Mouse (Mus musculus): Measurements from ENCODE around the gene Zfp566. TPM values are rescaled to one million over a fixed set of nuclear protein-coding genes. Genes with fewer than 3 reads are reported as not detected.
"Not testable (repeated sequence)": the region's sequence is repeated elsewhere in the genome, so short reads cannot be mapped to it uniquely, and the experiment has no call there.

Zfp566 gene
- polyA plus RNA-seq (2016; fragmentation: Nextera tagmentation; extraction: Ambion mirVana): 13.6 and 16.3 TPM in 2 replicates

DNA sequence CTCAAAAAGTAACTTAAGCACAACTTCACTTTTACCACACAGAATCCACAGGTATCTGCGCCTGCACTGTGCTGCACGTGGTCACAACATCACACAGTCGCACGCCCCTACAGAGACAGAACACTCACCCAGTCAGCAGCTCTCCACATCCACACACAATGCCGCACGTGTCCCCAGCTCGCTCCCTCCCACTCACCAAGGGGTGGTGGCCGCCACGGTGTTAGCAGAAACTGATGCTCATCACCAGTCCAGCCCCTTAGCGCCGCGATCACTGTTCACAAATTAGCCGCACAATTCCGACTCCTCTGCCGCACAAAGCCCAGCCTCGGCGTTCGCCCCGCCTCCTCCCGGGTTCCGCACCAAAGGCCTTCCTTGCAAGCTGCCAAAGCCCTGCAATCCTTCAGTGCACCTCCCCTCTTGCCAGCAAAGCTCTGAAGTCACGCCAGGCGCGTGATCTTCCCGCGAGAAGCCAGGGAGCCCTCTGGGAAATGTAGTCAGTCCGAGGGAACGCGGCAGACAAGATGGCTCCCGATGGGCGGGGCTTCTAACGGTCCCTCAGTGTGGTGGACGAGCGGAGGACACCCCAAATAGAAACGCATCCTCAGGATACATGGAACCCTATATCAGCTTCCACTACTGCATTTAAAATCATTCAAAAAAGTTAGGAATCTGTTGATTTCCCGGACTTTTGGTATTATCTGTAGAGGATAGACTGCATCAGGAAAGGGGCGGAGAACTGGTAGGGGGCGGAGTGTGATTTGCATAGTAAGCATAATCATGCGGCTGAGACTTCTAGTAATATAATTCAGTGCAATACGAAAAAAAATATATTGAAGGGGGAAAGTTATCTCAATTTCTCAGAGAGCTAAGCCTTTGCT, at the start of gene Zfp566, which contains the start of gene Gm26920:
TSS of gene Zfp566 (minus strand) at position 436 of the 878 bp plus-strand sequence.
TSS of gene Gm26920 (minus strand) at position 319 of the 878 bp plus-strand sequence.
- H3K36me3 ChIP-seq: peaks cover 18% of the 10 kb centered on the region
- peak within 1 kb of the TSS; percentile 68 for H3K9ac ChIP-seq (replicated peaks)
- WGBS: under 1% methylated on average over 40 of the region's 40 CpGs
- no peaks in the 10 kb centered on the region for H3K27me3 ChIP-seq
- H3K4me3 ChIP-seq: peak within 1 kb of the TSS; percentile 63
- peaks cover 30% of the 10 kb centered on the region for H3K4me1 ChIP-seq
- peak within 1 kb of the TSS; percentile 86 for H3K27ac ChIP-seq (replicated peaks)
- H3K9me3 ChIP-seq: no peaks in the 10 kb centered on the region
- H3K4me2 ChIP-seq (replicated peaks): peak within 1 kb of the TSS; percentile 62
- peak; percentile 91 for ATAC-seq (ENCODE audit: low FRiP score, low read depth)

DNA sequence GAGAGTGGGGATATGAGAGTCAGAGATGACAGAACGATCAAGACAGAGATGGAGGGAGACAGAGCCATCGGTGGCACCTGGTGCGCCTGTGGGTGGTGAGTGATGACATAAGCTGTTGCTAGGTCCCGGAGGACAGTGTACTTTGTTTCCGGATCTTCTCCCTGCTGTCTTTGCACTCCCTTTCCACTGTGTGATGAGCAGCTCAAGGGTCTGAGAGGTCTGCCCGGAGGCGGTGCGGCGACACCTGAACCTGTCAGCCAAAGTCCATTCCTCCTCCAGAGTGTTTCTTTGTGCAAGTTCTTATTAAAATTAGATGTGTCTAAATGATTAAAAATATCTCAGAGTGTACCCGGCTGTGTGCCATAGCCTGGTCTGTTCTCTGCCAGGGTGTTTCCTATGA, 46.5 kb upstream of the Zfp566 start:
- Histone ChIP-seq H3K9me3 (peaks cover 6% of the 10 kb centered on the region; the same call in 1 of the 2 replicates), H3K4me1 (no peaks in the 10 kb centered on the region), H3K9ac (replicated peaks) (no peak overlapping the region), H3K36me3 (peaks cover 59% of the 10 kb centered on the region), H3K4me2 (replicated peaks) (no peak overlapping the region), H3K4me3 (no peak overlapping the region), H3K27ac (replicated peaks) (no peak overlapping the region), H3K27me3 (no peaks in the 10 kb centered on the region)
- WGBS: 92% methylated on average over 10 of the region's 10 CpGs
- ATAC-seq (ENCODE audit: low FRiP score, low read depth): no peak

DNA sequence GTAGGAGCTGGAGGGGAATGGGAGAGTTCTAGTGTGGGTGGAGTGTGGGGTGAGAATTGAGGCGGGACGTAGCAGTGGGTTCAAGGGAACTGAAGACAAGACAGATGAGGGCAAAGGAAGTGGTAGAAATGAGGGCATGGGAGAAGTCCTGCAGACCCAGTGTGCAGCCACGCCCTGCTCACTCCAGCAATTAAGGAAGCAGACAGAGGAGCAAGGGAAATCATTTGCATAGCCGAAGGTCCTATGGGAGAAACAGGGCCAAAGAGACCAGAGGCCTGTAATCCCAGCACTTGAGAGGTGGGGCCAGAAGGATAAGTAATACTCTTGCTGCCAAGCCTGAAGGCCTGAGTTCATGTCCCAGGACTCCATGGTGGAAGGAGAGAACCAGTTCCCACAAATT, 42.1 kb upstream of the Zfp566 start:
- Histone ChIP-seq H3K36me3 (peaks cover 87% of the 10 kb centered on the region), H3K4me2 (replicated peaks) (no peak overlapping the region), H3K27ac (replicated peaks) (no peak overlapping the region), H3K4me1 (no peaks in the 10 kb centered on the region), H3K9me3 (0 out of 2 replicates have a peak, but pooled peaks cover 2% of the 10 kb centered on the region), H3K9ac (replicated peaks) (no peak overlapping the region), H3K27me3 (no peaks in the 10 kb centered on the region), H3K4me3 (no peak overlapping the region)
- no peak for ATAC-seq (ENCODE audit: low FRiP score, low read depth)
- 94% methylated on average over 4 of the region's 4 CpGs for WGBS

DNA sequence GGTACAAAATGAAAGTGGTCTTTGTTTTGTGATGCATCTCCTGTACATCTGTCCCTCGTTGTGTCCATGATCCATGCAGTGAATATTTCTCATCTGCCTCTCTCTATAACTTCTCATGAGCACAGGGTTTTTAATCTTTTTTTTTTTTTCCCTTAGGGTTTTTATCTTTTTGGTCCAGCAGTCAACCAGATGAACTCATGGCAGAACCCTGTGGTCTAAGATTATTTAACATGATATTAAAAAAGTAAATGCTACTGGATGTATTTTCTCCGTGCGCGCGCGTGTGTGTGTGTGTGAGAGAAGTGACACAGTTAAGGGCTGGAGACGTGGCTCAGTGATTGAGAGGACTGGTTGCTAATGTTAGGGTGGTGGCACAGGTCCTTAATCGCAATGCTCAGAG, 39.6 kb upstream of the Zfp566 start:
- Histone ChIP-seq H3K4me3 (no peak overlapping the region), H3K27me3 (no peaks in the 10 kb centered on the region), H3K36me3 (peaks cover 83% of the 10 kb centered on the region), H3K27ac (replicated peaks) (no peak overlapping the region), H3K9me3 (0 out of 2 replicates have a peak, but pooled peaks cover 2% of the 10 kb centered on the region), H3K9ac (replicated peaks) (no peak overlapping the region), H3K4me2 (replicated peaks) (no peak overlapping the region), H3K4me1 (no peaks in the 10 kb centered on the region)
- 94% methylated on average over 8 of the region's 8 CpGs for WGBS
- no peak for ATAC-seq (ENCODE audit: low FRiP score, low read depth)

DNA sequence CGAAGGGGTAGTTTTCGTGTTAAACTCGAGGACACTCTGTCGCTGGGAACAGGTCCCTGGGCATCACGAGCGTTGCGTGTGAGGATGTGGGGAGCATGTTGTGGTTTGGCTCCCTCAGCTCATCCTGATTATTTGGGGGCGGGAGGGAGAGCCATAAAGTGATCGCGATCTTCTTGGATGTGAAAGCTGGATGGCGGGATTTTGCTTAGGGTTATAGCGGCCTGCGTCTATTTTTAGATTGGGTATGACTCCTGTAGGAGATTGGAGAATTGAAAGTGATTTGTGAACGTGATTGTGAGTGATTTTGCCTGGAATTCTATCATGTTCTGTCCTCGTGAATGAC, 31.8 kb upstream of the Zfp566 start:
- peaks cover 11% of the 10 kb centered on the region for H3K4me1 ChIP-seq
- no peaks in the 10 kb centered on the region for H3K9me3 ChIP-seq
- 13% methylated on average over 15 of the region's 15 CpGs for WGBS
- no peaks in the 10 kb centered on the region for H3K27me3 ChIP-seq
- peak overlapping the region; percentile 79 for H3K4me2 ChIP-seq (replicated peaks)
- peak overlapping the region; percentile 76 for H3K27ac ChIP-seq (replicated peaks)
- peak overlapping the region; percentile 73 for H3K9ac ChIP-seq (replicated peaks)
- peak overlapping the region; percentile 66 for H3K4me3 ChIP-seq
- H3K36me3 ChIP-seq: peaks cover 11% of the 10 kb centered on the region
- peak; percentile 60 for ATAC-seq (ENCODE audit: low FRiP score, low read depth)

DNA sequence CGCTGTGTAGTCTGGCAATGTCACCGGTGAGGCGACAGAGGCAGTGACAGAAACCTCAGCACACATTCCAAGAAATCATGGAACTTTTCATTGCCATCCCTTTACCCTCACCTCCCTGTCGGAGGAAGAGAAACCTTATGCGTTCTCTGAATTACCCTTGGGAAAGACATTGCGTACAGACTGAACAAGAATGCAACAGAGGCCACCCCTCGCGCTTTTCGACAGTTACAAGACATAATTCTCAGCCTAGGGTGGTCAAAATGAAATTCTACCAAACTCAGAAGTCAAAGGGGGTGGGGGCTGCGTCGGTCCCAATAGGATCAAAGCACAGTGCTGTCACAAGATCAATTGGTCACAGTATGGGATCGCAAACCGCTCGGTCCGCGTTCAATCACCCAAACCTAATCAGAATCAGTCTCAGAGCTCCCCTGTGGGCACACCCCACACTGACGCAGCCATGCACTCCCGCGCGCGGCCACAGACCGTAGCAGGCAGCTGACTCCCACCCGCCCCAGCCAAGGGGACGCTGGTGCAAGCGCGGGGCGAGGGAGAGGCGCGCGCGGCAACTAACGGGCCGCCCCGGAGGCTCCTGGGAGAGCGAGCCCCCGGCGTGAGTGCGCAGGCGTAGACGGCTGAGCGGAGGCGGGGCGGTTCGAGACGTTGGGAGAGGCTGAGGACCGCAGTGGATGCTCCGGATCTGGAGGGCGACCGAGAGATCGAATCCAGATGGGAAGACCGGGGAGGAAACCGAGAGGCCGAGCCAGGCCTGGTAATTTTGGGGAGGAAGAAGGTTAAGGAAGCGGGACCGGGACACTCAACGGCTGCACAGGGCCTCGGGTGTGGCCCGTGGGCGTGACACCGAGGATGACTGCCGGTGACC, 31.2 kb upstream of the Zfp566 start, which contains the start of gene Zfp382:
TSS of gene Zfp382 (plus strand) at position 635 of the 880 bp plus-strand sequence.
- Histone ChIP-seq H3K36me3 (peaks cover 6% of the 10 kb centered on the region), H3K4me1 (peaks cover 11% of the 10 kb centered on the region), H3K9me3 (0 out of 2 replicates have a peak, but pooled peaks cover under 1% of the 10 kb centered on the region), H3K9ac (replicated peaks) (peak within 1 kb of the TSS; percentile 73), H3K27ac (replicated peaks) (peak within 1 kb of the TSS; percentile 76), H3K4me3 (peak within 1 kb of the TSS; percentile 66), H3K4me2 (replicated peaks) (peak within 1 kb of the TSS; percentile 79), H3K27me3 (no peaks in the 10 kb centered on the region)
- ATAC-seq (ENCODE audit: low FRiP score, low read depth): peak; percentile 97
- under 1% methylated on average over 61 of the region's 61 CpGs for WGBS

DNA sequence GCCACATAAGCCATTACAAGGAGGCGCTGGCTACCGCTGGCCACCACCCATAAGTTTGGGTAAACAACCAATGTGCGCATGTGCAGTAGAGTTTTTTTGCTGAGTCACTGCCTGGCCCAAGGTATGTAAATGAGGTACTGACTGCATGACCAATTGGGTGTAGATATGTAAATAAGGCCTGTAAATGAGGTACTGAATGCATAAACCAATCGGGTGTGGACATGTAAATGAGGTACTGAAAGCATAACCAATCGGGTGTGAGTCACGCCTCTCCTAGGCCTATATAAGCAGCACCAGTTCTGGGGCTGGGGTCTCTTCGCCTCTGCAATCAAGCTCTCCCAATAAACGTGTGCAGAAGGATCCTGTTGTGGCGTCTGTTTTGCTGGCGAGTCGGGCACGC, 27.6 kb upstream of the Zfp566 start:
- peaks cover 26% of the 10 kb centered on the region for H3K9me3 ChIP-seq
- H3K4me2 ChIP-seq (replicated peaks); H3K36me3 ChIP-seq; ATAC-seq (ENCODE audit: low FRiP score, low read depth); H3K4me1 ChIP-seq; H3K27ac ChIP-seq (replicated peaks); H3K27me3 ChIP-seq; H3K9ac ChIP-seq (replicated peaks); H3K4me3 ChIP-seq: not testable (repeated sequence)
- WGBS: 95% methylated on average over 12 of the region's 12 CpGs

DNA sequence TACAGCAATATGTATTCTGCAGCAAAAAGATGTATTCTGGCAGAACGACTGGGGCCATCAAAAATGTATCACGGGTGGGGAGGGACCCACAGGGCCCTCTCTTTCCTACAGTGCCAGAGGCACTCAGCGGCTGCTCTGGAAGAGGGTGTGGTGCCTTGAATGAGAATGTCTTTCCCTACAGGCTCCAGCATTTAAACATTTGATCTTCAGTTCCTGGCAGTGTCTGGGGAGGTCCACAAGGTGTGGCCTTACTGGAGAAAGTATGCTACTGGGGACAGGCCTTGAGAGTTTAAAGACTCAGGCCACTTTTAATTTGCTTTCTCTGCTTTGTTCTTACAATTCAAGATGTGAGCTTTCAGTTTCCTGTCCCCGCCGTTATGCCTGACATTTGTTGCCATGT, 25.7 kb upstream of the Zfp566 start:
- Histone ChIP-seq H3K9ac (replicated peaks) (no peak overlapping the region), H3K36me3 (no peaks in the 10 kb centered on the region), H3K9me3 (peaks cover 26% of the 10 kb centered on the region), H3K4me3 (no peak overlapping the region), H3K4me1 (no peaks in the 10 kb centered on the region; the same call in 1 of the 2 replicates), H3K4me2 (replicated peaks) (no peak overlapping the region), H3K27me3 (no peaks in the 10 kb centered on the region), H3K27ac (replicated peaks) (no peak overlapping the region)
- 90% methylated on average over 5 of the region's 5 CpGs for WGBS
- no peak for ATAC-seq (ENCODE audit: low FRiP score, low read depth)

DNA sequence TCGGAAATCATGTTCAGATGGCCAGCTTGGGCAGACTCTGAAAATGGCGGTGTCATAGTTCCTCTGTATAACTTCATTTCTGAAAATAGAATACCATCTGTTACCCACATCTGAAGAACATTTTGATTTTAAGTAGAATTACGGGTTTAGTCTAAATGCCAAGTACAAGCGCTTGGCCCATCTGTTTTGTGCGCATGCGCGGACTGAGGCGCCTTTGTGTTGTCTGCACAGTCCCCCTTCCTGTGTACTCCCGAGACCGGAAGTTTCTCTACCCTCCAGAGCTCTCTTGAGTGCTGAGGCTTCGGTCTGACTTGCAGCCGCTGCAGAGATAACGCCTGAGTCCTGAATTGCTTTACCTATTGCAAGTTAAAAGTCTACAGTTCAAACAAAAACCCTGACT, 9.0 kb upstream of the Zfp566 start:
- peaks cover 62% of the 10 kb centered on the region for H3K36me3 ChIP-seq
- H3K4me3 ChIP-seq: no peak overlapping the region
- peaks cover 23% of the 10 kb centered on the region for H3K9me3 ChIP-seq
- H3K27me3 ChIP-seq: no peaks in the 10 kb centered on the region
- H3K4me1 ChIP-seq: peaks cover 17% of the 10 kb centered on the region
- ATAC-seq (ENCODE audit: low FRiP score, low read depth): no peak
- no peak overlapping the region for H3K27ac ChIP-seq (replicated peaks)
- H3K9ac ChIP-seq (replicated peaks): no peak overlapping the region
- no peak overlapping the region for H3K4me2 ChIP-seq (replicated peaks)
- WGBS: 97% methylated on average over 13 of the region's 13 CpGs

DNA sequence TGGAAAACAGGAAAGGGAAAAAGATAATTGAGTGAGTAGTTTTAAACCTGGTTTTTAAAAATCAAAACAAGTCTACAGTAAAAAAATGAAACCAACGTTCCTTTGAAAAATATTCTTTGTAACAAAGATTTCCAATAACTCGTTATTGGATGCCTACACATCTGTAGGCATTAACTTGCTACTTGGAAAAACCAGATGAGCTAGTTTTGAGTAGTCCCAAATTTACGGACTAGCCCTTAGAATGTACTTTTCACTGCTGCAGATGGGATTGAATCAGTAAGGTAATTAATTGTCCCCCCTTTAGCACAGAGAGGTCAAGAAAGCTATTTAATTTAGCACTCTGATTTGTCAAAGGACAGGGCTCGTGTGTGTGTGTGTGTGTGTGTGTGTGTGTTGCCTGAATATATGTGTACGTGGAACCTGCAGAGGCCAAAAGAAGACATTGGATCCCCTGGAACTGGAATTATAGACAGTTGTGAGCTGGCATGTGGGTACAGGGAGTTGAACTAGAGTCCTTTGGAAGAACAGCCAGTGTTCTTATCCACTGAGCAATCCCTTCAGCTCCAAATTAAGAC, 5.3 kb upstream of the Zfp566 start:
- ATAC-seq (ENCODE audit: low FRiP score, low read depth): no peak
- 0 out of 2 replicates have a peak, but pooled peaks cover 3% of the 10 kb centered on the region for H3K9me3 ChIP-seq
- peaks cover 26% of the 10 kb centered on the region for H3K4me1 ChIP-seq
- H3K27ac ChIP-seq (replicated peaks): peak overlapping the region; percentile 97
- H3K36me3 ChIP-seq: peaks cover 29% of the 10 kb centered on the region
- WGBS: 10% methylated on average over 5 of the region's 5 CpGs
- H3K4me3 ChIP-seq: peak overlapping the region; percentile 62
- H3K4me2 ChIP-seq (replicated peaks): peak overlapping the region; percentile 75
- no peaks in the 10 kb centered on the region for H3K27me3 ChIP-seq
- H3K9ac ChIP-seq (replicated peaks): peak overlapping the region; percentile 83

DNA sequence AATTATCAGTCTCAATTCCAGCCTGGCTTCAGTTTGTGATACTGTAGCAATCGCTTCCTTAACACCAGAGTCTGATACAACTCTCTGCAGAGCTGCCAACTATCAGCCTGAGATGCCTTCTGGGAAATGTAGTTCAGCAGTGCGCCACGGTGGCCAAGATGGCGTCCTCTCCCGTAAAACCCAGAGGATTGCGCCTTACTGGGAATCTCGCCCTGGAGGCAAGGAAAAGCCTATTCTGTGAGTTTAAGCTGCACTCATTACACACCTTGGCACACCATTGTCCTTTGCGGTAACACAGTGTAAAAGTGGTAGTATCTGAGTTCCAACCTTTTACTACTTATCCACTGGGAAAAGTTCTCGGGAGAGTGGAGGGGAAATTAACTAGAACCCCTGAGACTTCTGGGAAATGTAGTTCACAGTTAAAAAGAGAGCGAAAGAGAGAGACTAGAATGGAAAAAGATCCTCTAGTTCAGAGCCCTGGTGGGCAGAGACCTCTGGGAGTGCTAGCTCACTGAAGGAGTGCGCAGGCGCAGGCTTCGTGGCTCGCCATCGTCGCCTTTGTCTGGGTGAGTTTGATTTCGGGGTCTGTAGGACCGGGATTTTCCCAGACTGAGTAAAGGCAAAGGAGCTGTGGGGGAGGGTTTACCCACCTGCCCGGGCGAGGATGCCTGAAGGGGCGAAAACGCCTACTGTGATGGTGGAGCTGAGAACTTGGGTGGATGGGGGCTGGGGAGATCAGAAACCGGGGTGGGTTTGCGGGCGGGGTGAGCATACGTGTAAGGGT, 4.5 kb upstream of the Zfp566 start, which contains the start of gene Zfp260:
TSS of gene Zfp260 (plus strand) at position 132 of the 784 bp plus-strand sequence.
- H3K4me2 ChIP-seq (replicated peaks): peak within 1 kb of the TSS; percentile 75
- peak; percentile 74 for ATAC-seq (ENCODE audit: low FRiP score, low read depth)
- peaks cover 21% of the 10 kb centered on the region for H3K36me3 ChIP-seq
- peak within 1 kb of the TSS; percentile 83 for H3K9ac ChIP-seq (replicated peaks)
- under 1% methylated on average over 26 of the region's 26 CpGs for WGBS
- no peaks in the 10 kb centered on the region for H3K9me3 ChIP-seq
- H3K4me3 ChIP-seq: peak within 1 kb of the TSS; percentile 62
- H3K27ac ChIP-seq (replicated peaks): peak within 1 kb of the TSS; percentile 97
- H3K27me3 ChIP-seq: no peaks in the 10 kb centered on the region
- peaks cover 26% of the 10 kb centered on the region for H3K4me1 ChIP-seq

All from midbrain, embryonic 12.5 days (tissue).